Mouse (Mus musculus) regulatory T cell (primary cell): Measurements from ENCODE around the gene Fam219a.

Experiments used
- in situ Hi-C: fragments of 300-600 bp; cut with MboI, MseI; formaldehyde crosslinking; loops from one replicate; pipeline ENCODE4 v1.15.1; 2025; ENCODE audit warnings: high pct_unique_total_duplicates

Gene Fam219a

DNA sequence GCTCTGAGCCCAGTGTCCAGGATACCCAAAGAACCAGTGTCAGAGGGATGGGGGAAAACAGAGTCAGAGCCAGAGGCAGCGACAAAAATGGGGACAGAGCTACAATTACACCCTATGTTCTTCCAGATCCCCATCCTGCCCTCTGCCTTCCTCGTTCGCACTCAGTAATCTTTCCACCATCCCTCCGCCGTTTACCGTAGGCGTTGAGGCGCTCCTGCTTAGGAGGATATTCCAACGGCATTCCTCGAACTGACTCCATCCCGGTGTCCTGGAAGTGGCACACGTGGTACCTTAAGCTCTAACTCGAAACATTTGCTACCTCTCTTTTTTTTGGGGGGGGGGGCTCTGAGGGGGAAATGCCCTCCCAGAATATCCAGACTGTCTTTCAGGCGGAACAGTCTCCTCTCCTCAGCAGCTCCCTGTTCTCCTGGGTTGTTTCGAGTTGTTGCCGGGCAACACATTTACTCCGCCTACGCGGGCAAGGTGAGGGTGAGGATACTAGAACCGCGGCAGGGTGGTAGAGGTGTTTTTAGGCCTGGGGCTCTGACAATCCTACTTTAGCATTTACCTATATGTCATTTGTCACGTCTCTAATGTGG is 61.9 kb downstream of the Fam219a start:
- in situ Hi-C loops = no loop called here

DNA sequence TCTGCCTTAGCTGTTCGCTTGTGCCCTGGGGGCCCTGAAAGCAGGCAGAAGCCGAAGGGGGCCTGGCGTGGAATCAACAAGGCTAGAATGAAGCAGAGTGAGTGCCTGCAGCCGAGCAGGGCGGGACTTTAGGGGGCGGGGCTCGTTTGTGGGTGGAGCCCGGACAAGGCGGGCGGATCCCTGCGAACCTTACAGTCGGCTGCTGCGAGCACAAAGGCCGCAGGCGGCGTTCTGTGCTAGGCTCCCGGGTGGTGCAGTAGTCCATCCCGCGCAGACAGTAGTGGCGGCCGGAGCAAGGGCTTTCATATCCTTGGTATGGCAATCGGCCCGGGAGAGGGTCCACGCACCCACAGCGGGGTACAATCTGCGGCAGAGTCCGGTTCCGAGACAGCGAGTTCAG is 62.4 kb downstream of the Fam219a start:
- in situ Hi-C loops = no loop called here

DNA sequence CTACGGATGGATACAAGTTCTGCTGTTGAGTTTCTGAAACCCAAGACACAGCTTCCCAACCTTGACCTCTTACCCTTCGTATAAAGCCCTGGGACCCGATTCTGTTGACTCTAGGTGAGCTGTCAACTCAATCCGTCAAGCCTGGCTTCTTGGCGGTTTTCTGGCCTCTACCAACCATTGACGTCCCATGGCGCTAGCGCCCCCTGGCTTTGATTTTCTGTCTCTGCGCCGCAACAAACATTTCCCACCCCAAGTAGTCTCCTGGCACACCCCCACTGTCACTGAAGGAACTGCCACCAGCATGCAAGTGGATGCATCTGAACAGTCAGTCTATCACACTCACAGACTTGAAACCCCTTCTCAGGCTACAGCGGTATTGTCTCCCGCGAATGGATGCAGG is 63.2 kb downstream of the Fam219a start:
- in situ Hi-C loops = no loop called here

DNA sequence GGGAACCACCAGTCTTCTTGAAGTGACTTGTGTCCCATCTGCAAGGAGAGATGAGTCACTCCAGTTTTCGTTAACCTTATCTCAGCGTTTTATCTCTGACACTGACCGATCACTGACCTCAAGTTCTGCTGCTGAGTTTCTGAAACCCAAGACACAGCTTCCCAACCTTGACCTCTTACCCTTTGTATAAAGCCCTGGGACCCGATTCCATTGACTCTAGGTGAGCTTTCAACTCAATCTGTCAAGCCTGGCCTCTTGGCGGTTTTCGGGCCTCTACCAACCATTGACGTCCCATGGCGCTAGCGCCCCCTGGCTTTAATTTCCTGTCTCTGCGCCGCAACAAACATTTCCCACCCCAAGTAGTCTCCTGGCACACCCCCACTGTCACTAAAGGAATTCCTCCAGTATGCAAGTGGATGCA is 64.2 kb downstream of the Fam219a start:
- in situ Hi-C loops = no loop called here

DNA sequence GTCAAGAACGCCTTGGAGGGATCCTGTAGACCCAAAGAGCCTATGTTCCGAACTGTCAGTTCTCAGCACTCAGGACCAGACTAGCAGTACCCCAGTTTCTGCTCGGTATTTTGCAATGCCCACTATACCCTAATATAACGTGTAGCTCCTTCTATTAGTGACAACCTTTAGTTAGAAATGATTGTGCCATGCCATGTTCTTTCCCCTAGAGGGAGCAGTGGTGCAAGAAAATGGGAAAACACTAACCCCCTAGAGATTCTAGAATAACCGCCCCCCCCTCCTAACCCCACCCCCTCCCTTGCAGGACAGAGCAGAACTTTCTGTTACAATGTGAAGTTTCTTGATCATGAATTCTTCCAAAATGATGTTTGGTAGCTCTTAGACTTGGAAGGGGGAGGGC is 65.0 kb downstream of the Fam219a start:
- in situ Hi-C loops = no loop called here

DNA sequence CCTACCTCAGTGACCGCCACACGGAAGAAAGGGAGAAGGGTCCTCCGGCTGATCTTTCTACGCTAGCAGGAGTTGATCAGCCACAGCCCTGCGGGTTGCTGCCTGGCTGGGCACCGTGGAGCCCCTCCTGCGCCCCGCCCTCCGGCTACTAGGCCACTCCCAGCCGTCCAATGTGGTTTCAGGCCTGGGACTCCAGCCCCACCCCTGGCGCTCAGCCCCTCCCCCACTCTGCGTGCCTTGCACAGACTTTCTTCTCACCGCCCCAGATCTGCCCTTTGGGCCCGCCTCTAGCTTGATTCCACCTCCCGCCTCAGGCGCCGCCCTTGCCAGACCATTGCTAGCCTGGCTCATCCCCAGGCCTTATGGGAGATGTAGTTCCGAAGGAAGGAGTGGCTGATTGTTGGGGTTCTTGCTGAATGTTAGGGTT is 66.3 kb downstream of the Fam219a start, which contains the start of gene AI464131:
Gene AI464131, minus strand, starts transcription at position 91 of the 427 bp plus-strand sequence.
- in situ Hi-C loops = no loop called here

DNA sequence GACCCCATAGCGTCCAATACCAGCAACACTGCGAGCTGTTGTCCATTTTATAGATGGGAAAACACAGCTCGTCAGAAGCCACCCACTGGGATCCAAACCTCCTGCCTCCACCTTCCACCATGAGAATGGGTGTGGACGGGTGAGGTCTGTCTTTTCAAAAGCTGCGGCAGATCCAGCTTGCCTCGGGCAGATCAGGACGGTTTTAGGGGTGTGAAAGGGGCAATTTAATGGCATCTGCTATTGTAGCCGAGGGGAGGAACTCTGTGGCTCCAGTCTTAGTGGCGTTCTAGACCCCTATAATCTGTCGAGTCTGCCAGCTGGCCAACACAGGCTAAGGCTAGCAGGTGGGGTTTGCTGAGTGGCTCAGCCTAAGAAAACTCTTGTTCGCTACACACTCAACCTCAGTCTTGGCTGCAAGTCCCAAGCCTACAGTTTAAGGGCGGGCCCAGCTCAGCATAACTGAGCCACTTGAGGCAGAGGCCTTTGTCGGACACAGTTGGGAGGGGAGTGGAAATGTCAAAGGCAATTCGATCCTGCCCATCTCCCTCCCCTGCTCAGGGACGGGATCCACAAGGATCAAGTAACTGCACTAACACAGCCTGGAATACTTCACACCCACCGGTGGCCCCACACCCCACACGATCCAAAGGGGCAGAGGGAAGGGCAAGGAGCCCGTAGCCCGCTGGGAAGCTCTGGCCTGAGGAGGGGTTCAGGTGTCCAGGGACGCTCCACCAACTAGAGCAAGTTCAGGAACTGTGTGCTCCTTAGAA is 67.0 kb downstream of the Fam219a start:
- in situ Hi-C loops = no loop called here

DNA sequence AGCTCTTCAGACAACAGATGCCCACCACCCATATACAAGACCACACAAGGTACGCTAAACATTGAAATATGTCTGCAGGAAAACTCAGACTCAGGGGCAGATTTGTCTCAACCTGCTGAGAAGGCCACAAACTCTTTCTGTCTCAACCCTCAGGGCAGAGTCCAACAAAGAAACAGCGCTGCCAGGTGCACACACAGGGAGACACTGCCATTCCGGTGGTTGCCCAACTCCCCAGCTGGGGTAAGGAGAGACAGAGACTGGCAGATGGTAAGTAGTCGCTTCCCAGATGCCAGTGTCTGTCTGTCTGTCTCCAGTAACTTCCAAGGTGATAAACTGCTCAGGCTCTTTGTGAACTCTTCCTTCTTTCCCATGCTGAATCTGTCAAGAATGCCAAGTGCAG is 68.6 kb downstream of the Fam219a start:
- in situ Hi-C loops = no loop called here

DNA sequence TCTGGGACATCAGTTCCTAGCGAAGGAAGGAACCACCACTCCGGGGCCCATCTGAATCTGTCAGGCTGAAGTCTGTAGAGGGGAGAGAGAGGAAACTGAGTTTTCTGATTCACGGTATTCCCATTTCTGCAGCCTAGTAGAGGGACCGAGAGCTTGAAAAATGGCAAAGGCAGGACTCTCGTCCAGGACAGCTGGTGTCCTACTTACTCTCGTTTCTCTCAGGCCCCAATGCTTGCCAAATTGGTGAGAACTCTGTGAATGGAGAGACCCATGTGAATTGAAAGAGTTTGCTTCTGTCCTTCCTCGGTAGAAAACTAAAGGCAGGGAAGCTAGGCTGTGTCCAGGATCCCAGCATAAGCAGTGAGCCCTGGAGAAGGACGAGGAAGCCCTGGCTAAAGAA is 69.7 kb downstream of the Fam219a start:
- in situ Hi-C loops = no loop called here

DNA sequence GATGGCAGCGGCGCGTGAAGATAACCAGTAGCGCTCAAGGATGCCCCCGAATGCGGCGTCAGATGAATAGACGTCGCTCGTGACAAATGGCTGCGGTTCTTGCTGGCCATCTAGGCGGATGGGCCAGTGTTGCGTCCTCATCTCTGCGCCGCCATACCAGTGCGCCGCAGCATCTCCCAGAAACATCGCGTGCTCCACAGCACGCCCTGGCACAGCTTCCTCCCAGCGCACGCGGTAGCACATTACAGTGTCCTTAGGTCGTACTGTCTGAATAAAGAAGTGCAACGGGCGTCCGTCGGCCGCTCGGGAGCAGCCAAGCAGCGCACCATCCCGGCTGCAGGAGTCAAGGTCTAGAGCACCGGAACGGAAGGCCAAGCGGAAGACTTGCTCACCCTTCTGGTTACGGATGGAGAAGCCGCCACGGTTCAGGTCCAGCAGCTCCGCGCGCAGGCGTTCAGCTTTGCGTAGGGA is 70.4 kb downstream of the Fam219a start:
- in situ Hi-C loops = no loop called here

DNA sequence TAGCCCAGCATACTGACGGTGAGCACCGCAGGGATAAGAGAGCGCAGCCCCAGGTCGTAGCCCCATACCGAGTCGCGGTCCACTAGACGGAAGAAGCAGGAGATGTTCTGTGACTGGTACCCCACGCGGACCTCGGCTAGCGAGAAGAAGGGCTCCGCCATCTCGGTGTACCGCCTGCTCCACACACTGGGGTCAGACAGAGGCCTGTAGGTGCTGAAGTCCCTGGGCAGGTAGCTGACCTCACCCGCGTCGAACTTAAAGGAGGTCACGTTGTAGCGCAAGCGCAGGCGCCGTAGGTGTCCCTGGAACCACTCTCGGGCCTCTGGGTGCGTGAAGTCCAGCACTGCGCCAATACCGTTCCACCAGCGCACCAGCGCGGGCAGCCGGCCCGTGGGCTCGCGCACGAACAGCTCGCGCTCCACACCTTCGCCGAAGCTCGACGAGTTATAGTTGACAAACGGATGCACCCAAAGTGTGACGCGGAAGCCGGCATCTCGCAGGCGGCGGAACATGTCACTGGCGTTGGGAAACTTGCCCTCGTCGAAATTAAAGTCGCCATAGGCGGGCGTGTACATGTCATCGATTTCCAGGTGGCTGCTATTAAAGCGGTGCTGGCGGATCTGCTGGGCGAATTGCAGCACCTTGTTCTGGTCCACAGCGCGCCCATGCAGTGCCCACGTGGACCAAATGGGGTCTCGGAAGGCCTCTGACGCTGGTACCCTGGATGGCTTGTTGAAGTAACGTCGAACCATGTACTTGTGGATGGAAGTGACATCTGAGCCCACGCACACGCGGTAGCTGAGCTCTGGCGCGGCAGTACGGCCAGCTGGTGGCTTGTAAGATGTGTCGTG is 71.1 kb downstream of the Fam219a start:
- in situ Hi-C loops = no loop called here

DNA sequence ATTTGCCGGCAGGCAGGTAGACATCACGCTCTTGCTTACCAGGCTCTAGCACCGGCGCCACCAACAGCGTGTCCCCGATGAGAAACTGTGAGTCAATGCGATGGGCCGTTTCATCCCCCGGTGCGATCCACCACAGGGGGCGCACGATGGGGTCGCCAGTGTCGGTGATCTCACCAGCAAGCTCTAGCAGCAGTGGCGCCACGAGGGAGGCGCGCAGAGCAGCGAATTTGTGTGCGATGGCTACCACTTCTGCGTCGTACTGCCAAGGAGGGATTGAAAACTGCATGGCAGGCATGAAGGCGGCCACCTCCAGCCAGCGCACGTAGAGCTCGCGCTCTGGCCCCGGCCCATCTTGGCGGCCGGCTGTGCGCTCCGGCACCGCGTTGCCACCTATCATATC is 71.8 kb downstream of the Fam219a start:
- in situ Hi-C loops = no loop called here

DNA sequence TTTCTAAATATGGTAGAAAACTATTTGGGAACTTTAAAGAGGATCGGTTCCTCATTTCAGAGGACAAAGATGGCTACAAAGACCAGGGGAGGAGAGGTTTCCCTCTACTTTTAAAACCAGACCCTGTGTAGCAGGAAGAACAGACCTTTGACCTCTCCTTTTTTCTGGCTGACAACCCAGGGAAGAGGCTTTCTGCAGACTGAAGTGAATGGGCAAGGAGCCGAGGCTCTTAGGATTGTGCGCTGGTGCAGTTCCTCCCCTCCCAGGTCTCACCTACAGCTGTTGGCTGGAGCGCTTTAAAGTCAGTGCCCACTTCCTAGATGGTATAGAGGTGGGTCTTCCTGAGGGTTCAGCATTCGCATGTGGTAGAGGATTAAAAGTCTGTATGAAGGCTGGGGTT is 72.3 kb downstream of the Fam219a start:
- in situ Hi-C loops = no loop called here

DNA sequence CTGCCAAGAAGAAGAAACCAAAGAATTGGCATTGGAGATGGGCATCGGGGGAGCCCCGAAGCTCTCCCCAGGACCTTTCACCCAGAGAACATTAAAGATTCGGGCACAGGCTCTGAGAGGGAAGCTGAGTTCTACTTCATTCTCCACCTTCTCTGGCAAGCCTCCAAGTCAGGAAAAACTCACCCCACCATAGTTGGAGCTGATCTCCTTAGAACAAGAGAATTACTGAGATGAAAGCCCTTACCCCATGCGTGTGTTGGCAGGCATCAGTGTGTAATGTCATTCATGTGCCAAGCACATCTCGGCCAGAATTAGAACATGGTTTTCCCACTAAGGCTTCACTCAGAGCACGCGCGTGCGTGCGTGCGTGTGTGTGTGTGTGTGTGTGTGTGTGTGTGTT is 73.5 kb downstream of the Fam219a start:
- in situ Hi-C loops = no loop called here

DNA sequence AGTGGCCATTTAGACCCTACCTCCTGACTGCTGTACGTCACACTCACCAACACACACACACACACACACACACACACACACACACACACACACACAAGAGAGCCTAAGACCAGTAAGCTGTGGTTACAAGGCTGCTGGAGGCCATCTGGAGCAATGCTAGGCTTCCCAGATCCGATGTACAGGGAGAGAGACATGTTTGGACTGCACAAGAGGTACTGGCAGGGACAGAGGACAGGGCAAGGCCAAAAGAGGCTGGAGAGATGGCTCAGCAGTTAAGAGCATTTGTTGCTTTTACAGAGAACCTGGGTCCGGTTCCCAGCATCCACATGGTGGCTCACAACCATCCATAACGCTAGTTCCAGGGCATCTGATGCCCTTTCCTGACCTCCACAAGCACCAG is 74.3 kb downstream of the Fam219a start:
- in situ Hi-C loops = no loop called here

DNA sequence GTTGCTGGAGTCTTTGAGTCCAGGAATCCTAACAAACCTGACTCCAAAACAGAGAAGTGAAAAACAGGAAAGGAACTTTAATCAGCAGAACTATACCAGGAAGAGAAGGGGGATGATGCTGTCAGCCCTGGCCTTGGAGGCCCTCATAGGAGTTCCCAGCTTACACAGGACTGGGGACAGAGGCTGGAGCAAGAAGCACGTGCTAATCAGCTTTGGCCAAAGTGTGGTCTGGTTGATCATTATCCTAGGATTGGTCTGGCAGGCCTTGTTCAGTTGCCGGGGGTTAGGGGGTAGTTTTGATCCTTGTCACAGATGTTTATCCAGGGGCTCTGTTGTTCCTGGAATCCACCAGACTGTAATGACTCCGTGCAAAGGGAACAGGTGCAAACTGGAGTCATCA is 75.0 kb downstream of the Fam219a start:
- in situ Hi-C loops = loop anchor here (5.0 kb wide), 1 partner anchor 52 kb away; no protein-coding TSS in a partner anchor

DNA sequence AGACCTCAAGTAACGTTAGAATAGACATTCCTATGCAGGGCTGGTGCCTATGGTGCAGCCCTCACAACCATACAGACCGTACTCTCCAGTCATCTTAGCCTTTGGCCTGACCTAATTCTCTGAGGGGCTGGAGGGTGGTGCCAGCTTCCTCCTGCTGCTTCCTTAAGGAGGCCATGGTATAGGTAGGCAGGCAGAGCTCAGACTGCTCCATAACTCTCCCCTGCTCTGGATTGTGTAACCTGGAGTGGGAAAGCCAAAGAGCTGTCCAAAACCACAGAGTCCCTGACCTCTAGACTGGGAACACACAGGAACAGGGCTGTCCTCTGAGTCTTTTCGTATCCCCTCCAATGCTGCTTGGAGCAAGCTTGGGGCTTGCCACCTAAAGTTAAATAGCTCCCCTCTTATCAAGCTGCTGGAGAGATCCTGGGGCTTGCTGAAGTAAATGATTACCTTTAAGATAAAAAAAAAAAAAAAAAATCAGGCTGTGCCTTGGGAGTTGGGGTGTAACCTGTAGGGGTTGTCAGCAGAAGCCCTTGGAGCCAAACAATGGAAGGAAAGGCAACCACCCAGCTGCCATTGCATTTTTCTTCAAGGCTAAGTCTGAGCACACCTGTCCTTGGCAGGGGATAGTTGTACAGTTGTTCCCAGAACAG is 75.7 kb downstream of the Fam219a start:
- in situ Hi-C loops = loop anchor here (5.0 kb wide), 1 partner anchor 51 kb away; no protein-coding TSS in a partner anchor

DNA sequence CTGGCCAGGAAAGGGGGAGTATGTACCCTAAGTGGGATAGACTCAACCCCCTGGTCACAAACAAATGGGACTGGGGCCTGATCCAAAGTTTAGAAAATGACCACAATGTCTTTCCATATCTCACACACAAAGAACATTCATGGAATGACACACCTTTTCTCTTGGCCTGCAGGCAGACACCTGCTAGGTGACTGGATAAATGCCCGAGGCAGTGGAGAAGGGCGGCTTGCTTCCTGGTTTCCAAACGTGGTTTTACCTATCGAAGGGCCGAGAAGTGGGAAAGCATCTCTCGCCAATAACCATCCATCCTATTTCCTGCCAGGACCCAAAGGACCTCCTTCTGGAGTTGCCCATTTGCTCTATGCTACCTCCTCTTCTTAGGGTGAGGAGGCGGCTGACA is 76.4 kb downstream of the Fam219a start:
- in situ Hi-C loops = loop anchor here (5.0 kb wide), 1 partner anchor 51 kb away; no protein-coding TSS in a partner anchor

DNA sequence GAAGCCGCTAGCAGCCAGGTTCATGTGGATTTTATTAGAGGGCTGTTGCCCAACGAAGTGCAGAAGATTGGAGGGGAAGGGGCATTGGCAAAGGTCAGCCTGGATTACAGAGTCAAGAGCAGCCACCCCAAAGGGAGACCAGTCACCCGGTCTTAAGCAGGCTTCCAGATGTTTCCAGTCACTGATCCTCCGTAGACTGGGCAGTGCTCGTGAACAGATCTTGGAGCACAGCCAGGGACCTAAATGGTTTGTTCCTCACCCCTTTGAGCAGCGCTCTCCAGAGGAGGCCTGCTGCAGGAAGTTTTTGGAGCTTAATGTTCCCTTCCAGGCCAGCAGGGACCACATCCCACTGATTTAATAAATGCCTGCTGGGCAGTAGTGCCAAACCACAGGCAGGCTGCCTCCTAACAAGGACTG is 87.7 kb downstream of the Fam219a start:
- in situ Hi-C loops = no loop called here

DNA sequence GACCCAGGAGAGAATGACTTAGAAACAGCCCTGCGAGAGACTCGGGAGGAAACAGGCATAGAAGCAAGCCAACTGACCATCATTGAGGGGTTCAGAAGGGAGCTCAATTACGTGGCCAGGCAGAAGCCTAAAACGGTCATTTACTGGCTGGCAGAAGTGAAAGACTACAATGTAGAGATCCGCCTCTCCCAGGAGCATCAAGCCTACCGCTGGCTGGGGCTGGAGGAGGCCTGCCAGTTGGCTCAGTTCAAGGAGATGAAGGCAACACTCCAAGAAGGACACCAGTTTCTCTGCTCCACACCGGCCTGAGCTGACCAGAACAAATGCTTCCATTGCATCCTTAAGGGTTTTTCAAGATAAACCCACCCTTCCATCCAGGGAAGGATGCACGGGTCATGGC is 89.1 kb downstream of the Fam219a start:
- in situ Hi-C loops = no loop called here

DNA sequence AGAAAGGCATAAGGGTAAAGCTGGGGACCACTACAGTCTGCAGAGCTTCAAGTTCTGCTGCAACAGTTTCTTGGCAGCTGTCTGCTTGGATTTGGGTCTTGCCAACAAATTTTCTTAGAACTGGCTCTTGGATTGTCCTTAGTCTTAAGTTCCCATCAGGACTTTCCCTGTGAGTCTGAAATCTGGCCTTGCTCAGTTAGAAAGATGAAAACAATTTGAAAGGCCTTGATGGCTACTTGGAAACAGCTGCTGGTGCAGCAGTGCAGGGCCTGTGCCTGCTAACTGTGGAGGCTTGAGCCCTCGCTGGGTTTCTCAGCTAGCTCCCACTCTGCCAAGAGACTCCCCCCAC is 89.9 kb downstream of the Fam219a start:
- in situ Hi-C loops = no loop called here
